Mouse (Mus musculus): ENCODE measurements around the gene Pus7l. TPM values are rescaled to one million over a fixed set of nuclear protein-coding genes. Genes with fewer than 3 reads are reported as not detected.

The Pus7l gene
- polyA plus RNA-seq, 1 experiment from 2014 or later = 5.9 TPM

DNA sequence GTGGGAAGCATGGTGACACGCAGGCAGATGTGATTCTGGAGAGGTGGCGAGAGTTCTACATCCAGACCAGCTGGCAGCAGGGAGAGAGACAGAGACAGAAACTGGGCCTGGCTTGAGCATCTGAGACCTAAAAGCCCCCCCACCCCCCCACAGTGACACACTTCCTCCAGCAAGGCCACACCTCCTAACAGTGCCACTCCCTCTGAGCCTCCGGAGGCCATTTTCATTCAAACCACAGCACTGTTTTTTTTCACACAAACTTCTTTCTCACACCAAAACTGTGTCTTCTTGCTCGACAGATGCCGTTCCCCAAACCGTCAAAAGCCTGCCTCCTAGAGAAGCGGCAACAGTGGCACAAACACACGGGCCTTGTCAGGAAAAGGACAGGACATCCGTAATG is 10.2 kb upstream of the Pus7l start:
- H3K9ac ChIP-seq (ENCODE audit: low read depth, low read length) = no peak overlapping the region
- H3K27me3 ChIP-seq (ENCODE audit: control insufficient read depth, insufficient read depth, low read length) = no peaks in the 10 kb centered on the region
- no peak for ATAC-seq (replicated peaks; ENCODE audit: insufficient number of reproducible peaks, low FRiP score, low TSS enrichment)
- H3K9me3 ChIP-seq (replicated peaks; ENCODE audit: control insufficient read depth, low read length) = no peaks in the 10 kb centered on the region; the same call in 1 of the 2 replicates
- H3K27ac ChIP-seq (ENCODE audit: low read depth, low read length) = no peak overlapping the region
- no peak overlapping the region for H3K4me2 ChIP-seq
- H3K36me3 ChIP-seq (ENCODE audit: control insufficient read depth, insufficient read depth, low read length) = no peaks in the 10 kb centered on the region
- WGBS (ENCODE audit: insufficient replicate concordance) = 91% methylated on average over 9 of the region's 9 CpGs
- no peak overlapping the region for H3K4me3 ChIP-seq (ENCODE audit: low read depth, low read length)
- H3K4me1 ChIP-seq (ENCODE audit: control insufficient read depth, insufficient read depth, low read length) = no peaks in the 10 kb centered on the region

DNA sequence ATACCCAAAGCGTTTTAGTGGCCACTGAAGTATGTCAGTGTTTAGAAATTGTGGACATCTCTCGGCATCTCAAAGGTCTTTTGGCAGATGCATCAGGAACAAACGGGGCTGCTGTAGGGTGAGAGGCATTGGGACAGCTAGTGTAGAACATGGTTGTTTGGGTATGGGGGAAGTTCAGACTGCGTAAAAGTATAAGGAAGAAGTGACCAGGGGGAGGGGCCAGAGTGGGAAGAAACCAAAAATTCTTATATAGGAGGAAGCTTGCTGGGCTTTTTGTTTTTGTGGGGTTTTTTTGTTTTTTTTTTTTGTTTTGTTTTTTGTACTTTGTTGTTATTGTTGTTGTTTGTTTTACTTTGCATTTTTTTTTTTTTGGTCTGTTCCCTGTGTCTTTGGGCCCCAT is 1.5 kb upstream of the Pus7l start:
- no peak for ATAC-seq (replicated peaks; ENCODE audit: insufficient number of reproducible peaks, low FRiP score, low TSS enrichment)
- Histone ChIP-seq H3K4me1 (ENCODE audit: control insufficient read depth, insufficient read depth, low read length) (peaks cover 5% of the 10 kb centered on the region), H3K4me3 (ENCODE audit: low read depth, low read length) (no peak overlapping the region), H3K9ac (ENCODE audit: low read depth, low read length) (no peak overlapping the region), H3K27me3 (ENCODE audit: control insufficient read depth, insufficient read depth, low read length) (no peaks in the 10 kb centered on the region), H3K4me2 (no peak overlapping the region), H3K27ac (ENCODE audit: low read depth, low read length) (no peak overlapping the region), H3K9me3 (replicated peaks; ENCODE audit: control insufficient read depth, low read length) (no peaks in the 10 kb centered on the region; the same call in 1 of the 2 replicates), H3K36me3 (ENCODE audit: control insufficient read depth, insufficient read depth, low read length) (no peaks in the 10 kb centered on the region)
- 83% methylated on average over 4 of the region's 4 CpGs for WGBS (ENCODE audit: insufficient replicate concordance)

DNA sequence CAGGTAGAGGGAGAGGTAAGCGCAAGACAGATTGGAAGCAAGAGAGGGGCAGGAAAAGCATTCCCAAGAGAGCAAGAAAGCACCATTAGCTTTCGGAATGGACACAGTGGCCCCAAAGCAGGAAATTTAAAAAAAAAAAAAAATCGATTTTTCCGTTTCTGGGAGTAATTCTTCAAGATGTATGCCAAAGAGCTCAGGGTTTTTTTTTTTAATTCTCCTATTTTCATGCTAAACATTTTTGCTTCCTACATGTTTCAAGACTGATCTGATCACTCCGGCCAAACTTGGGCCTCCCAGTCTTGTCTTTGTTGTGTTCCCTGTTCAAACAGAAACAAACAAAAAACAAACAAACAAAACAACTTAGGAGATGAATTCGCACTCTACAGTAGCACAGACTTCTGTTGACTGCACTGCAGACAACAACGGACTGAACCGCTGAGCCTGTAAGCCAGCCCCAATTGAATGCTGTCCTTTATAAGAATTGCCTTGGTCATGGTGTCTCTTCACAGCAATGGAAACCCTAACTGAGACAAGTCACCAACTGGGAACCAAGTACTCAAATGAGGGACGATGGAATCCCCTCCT is 797 bp upstream of the Pus7l start:
- Histone ChIP-seq H3K4me2 (peak overlapping the region; percentile 65), H3K27ac (ENCODE audit: low read depth, low read length) (no peak overlapping the region), H3K36me3 (ENCODE audit: control insufficient read depth, insufficient read depth, low read length) (no peaks in the 10 kb centered on the region), H3K4me1 (ENCODE audit: control insufficient read depth, insufficient read depth, low read length) (peaks cover 5% of the 10 kb centered on the region), H3K9me3 (replicated peaks; ENCODE audit: control insufficient read depth, low read length) (no peaks in the 10 kb centered on the region), H3K4me3 (ENCODE audit: low read depth, low read length) (peak overlapping the region; percentile 71), H3K9ac (ENCODE audit: low read depth, low read length) (peak overlapping the region; percentile 75), H3K27me3 (ENCODE audit: control insufficient read depth, insufficient read depth, low read length) (no peaks in the 10 kb centered on the region)
- WGBS (ENCODE audit: insufficient replicate concordance) = 44% methylated on average over 9 of the region's 9 CpGs
- ATAC-seq (replicated peaks; ENCODE audit: insufficient number of reproducible peaks, low FRiP score, low TSS enrichment) = no peak

DNA sequence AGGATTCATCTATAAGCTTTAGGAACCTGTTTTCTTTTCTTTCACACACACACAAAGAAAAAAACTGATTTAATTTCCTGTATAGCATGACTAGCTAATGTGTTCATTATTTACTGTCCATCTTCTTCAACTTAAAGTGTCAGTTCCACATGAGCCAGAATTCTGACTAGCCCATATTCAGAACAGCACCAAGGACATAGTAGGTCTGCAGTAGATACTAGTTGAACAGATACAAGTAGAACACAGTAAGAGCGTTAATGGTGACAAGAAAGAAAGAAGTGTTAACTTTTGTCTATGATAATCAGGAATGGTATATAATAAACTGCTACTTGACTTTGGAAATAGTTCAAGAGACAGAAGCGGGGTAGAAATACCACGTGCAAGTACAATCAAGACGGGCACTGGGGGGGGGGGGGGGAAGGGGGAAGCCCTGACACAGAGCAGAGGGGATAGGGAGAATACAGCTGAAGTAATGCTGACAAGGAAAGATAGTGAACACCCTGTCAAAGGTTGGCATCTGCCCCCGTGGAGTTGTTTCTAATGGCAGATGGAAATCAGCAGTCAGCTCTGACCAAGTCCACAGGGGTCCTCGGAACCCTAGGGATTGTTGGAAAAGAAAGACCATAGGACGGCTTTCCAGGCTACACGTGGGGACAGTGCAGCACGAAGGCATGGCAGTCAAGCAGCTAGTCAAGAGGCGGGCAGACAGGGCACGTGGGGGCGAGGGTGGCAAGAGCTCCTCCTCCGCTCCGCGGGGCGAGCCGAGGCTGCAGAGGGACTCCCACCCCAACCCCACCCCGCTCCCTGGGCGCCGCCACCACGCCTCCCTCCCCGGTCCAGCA is 559 bp downstream of the Pus7l start:
- H3K36me3 ChIP-seq (ENCODE audit: control insufficient read depth, insufficient read depth, low read length) = no peaks in the 10 kb centered on the region
- no peaks in the 10 kb centered on the region for H3K9me3 ChIP-seq (replicated peaks; ENCODE audit: control insufficient read depth, low read length)
- no peak overlapping the region for H3K27ac ChIP-seq (ENCODE audit: low read depth, low read length)
- peak; percentile 77 for ATAC-seq (replicated peaks; ENCODE audit: insufficient number of reproducible peaks, low FRiP score, low TSS enrichment)
- peak overlapping the region; percentile 75 for H3K9ac ChIP-seq (ENCODE audit: low read depth, low read length)
- 9% methylated on average over 22 of the region's 22 CpGs for WGBS (ENCODE audit: insufficient replicate concordance)
- H3K27me3 ChIP-seq (ENCODE audit: control insufficient read depth, insufficient read depth, low read length) = no peaks in the 10 kb centered on the region
- peak overlapping the region; percentile 71 for H3K4me3 ChIP-seq (ENCODE audit: low read depth, low read length)
- H3K4me2 ChIP-seq = peak overlapping the region; percentile 78
- H3K4me1 ChIP-seq (ENCODE audit: control insufficient read depth, insufficient read depth, low read length) = peaks cover 5% of the 10 kb centered on the region

DNA sequence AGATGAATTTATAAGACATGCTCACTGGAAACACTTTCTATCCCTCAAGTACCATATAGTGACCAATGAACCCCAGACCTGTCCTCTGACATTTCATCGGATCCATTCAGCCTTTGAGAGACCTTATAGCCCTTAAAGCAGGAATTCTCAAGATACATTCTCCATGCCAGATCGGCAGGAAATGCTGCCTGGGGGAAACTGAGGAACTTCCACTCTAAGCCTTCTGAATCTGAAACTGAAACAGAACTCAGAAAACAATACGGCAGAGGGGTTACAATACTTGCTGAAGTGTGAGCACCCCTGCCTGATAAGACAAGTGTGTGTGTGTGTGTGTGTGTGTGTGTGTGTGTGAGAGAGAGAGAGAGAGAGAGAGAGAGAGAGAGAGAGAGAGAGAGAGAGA is 4.1 kb downstream of the Pus7l start:
- H3K4me2 ChIP-seq = no peak overlapping the region
- H3K9me3 ChIP-seq (replicated peaks; ENCODE audit: control insufficient read depth, low read length) = no peaks in the 10 kb centered on the region
- H3K27me3 ChIP-seq (ENCODE audit: control insufficient read depth, insufficient read depth, low read length) = no peaks in the 10 kb centered on the region
- H3K4me1 ChIP-seq (ENCODE audit: control insufficient read depth, insufficient read depth, low read length) = peaks cover 5% of the 10 kb centered on the region
- no peak for ATAC-seq (replicated peaks; ENCODE audit: insufficient number of reproducible peaks, low FRiP score, low TSS enrichment)
- no peak overlapping the region for H3K4me3 ChIP-seq (ENCODE audit: low read depth, low read length)
- no peaks in the 10 kb centered on the region for H3K36me3 ChIP-seq (ENCODE audit: control insufficient read depth, insufficient read depth, low read length)
- H3K9ac ChIP-seq (ENCODE audit: low read depth, low read length) = no peak overlapping the region
- WGBS (ENCODE audit: insufficient replicate concordance) = 85% methylated on average over 3 of the region's 3 CpGs
- no peak overlapping the region for H3K27ac ChIP-seq (ENCODE audit: low read depth, low read length)

DNA sequence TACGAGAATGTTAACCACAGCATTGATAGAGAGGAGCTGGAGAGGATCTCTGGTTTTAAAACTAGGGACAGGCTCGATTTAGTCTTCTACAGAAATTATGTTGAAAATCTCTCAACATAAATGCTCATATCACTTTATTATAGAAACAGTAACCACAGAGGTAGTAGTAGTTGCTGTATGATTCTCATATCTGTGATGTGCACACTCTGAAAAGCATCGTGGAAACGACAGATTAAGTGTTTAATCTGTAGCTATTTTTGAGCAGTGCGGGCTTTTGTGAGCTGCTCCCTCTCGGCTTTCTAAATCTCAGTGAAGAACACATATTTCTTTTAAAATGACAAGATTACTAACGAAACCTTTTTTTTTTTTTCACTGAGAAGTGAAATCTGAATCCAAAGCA is 7.8 kb downstream of the Pus7l start:
- no peaks in the 10 kb centered on the region for H3K9me3 ChIP-seq (replicated peaks; ENCODE audit: control insufficient read depth, low read length)
- WGBS (ENCODE audit: insufficient replicate concordance) = 77% methylated on average over 7 of the region's 7 CpGs
- no peak overlapping the region for H3K9ac ChIP-seq (ENCODE audit: low read depth, low read length)
- H3K36me3 ChIP-seq (ENCODE audit: control insufficient read depth, insufficient read depth, low read length) = peaks cover 2% of the 10 kb centered on the region; the same call in 1 of the 2 replicates
- H3K27ac ChIP-seq (ENCODE audit: low read depth, low read length) = no peak overlapping the region
- no peaks in the 10 kb centered on the region for H3K4me1 ChIP-seq (ENCODE audit: control insufficient read depth, insufficient read depth, low read length)
- ATAC-seq (replicated peaks; ENCODE audit: insufficient number of reproducible peaks, low FRiP score, low TSS enrichment) = no peak
- no peaks in the 10 kb centered on the region for H3K27me3 ChIP-seq (ENCODE audit: control insufficient read depth, insufficient read depth, low read length)
- H3K4me2 ChIP-seq = no peak overlapping the region
- no peak overlapping the region for H3K4me3 ChIP-seq (ENCODE audit: low read depth, low read length)

DNA sequence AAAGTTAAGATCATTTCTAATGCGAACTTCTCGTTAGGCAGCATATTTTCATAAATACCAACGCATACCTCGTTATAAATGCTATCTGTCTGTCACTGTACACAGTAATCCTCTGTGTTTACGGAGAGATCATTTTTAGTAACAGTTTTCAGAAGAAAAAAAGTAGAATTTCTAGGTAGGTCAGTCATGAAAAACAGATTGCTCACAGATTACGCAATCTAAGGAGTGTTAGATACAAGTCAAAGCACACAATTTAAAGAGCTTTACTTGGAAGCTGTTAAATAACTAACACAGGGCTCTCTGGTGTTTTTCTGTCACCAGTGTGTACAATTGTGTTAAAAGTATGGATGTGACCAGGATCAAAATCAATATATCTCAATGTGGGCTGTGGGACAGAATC is 10.4 kb downstream of the Pus7l start:
- H3K27ac ChIP-seq (ENCODE audit: low read depth, low read length) = no peak overlapping the region
- no peaks in the 10 kb centered on the region for H3K9me3 ChIP-seq (replicated peaks; ENCODE audit: control insufficient read depth, low read length)
- no peak overlapping the region for H3K4me3 ChIP-seq (ENCODE audit: low read depth, low read length)
- H3K4me2 ChIP-seq = no peak overlapping the region
- no peaks in the 10 kb centered on the region for H3K27me3 ChIP-seq (ENCODE audit: control insufficient read depth, insufficient read depth, low read length)
- no peak for ATAC-seq (replicated peaks; ENCODE audit: insufficient number of reproducible peaks, low FRiP score, low TSS enrichment)
- H3K4me1 ChIP-seq (ENCODE audit: control insufficient read depth, insufficient read depth, low read length) = no peaks in the 10 kb centered on the region
- no peak overlapping the region for H3K9ac ChIP-seq (ENCODE audit: low read depth, low read length)
- peaks cover 2% of the 10 kb centered on the region; the same call in 1 of the 2 replicates for H3K36me3 ChIP-seq (ENCODE audit: control insufficient read depth, insufficient read depth, low read length)
- 88% methylated on average over 6 of the region's 6 CpGs for WGBS (ENCODE audit: insufficient replicate concordance)

DNA sequence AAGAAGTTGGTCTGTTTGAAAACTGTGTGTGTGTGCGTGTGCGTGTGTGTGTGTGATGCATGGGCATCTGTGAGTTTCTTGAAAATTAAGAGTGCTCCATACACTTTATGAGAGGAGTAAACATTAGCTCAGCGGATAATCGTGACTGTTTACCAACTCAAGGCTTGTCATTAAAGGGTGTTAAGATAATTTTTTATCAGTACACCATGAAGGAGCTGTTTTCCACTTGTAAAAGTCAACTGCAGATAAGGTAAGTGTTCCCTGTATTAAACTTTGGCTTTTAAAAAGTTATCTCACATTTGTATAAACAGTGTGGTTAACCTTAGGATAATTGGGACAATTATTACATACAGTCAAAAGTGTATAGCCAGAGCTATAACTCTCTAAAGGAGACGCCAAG is 11.0 kb downstream of the Pus7l start:
- 74% methylated on average over 5 of the region's 5 CpGs for WGBS (ENCODE audit: insufficient replicate concordance)
- Histone ChIP-seq H3K27me3 (ENCODE audit: control insufficient read depth, insufficient read depth, low read length) (no peaks in the 10 kb centered on the region), H3K4me3 (ENCODE audit: low read depth, low read length) (no peak overlapping the region), H3K4me1 (ENCODE audit: control insufficient read depth, insufficient read depth, low read length) (no peaks in the 10 kb centered on the region), H3K36me3 (ENCODE audit: control insufficient read depth, insufficient read depth, low read length) (peaks cover 2% of the 10 kb centered on the region; the same call in 1 of the 2 replicates), H3K27ac (ENCODE audit: low read depth, low read length) (no peak overlapping the region), H3K4me2 (no peak overlapping the region), H3K9ac (ENCODE audit: low read depth, low read length) (no peak overlapping the region), H3K9me3 (replicated peaks; ENCODE audit: control insufficient read depth, low read length) (no peaks in the 10 kb centered on the region)
- ATAC-seq (replicated peaks; ENCODE audit: insufficient number of reproducible peaks, low FRiP score, low TSS enrichment) = no peak

Measured in heart, embryonic 11.5 days (tissue).